Mouse (Mus musculus) heart, embryonic 15.5 days (tissue): ENCODE results near the gene Rdh7. TPM values are rescaled to one million over a fixed set of nuclear protein-coding genes. Genes with fewer than 3 reads are reported as not detected.
"Not testable (repeated sequence)": the region's sequence is repeated elsewhere in the genome, so short reads cannot be mapped to it uniquely, and the experiment has no call there.

Experiments used
- ATAC-seq: fragments of 200-750 bp; cut with Nextera tagmentation; replicated peaks from 2 replicates; pipeline ENCODE4 v1.8.0; 2017; ENCODE audit warnings: low read depth, moderate TSS enrichment; ENCODE audit not compliant: insufficient number of reproducible peaks, insufficient read depth, low FRiP score
- H3K27ac ChIP-seq: fragments of 300-500 bp; sonication (generic); 2 replicates; pipeline ENCODE4 v1.5.1; 2015; ENCODE audit warnings: mild to moderate bottlenecking, inconsistent platforms
- H3K27me3 ChIP-seq: fragments of 300-500 bp; sonication (generic); 2 replicates; pipeline ENCODE4 v1.6.1; 2015; ENCODE audit warnings: inconsistent platforms
- H3K36me3 ChIP-seq: fragments of 300-500 bp; sonication (generic); 2 replicates; pipeline ENCODE4 v1.6.1; 2015; ENCODE audit warnings: mild to moderate bottlenecking, inconsistent platforms
- H3K4me1 ChIP-seq: fragments of 300-500 bp; sonication (generic); replicated peaks from 2 replicates; pipeline ENCODE4 v1.6.1; 2015; ENCODE audit warnings: inconsistent platforms
- H3K4me2 ChIP-seq: fragments of 300-500 bp; sonication (generic); 2 replicates; pipeline ENCODE4 v1.6.1; 2015; ENCODE audit warnings: inconsistent platforms, mild to moderate bottlenecking, moderate library complexity
- H3K4me3 ChIP-seq: fragments of 300-500 bp; sonication (generic); 2 replicates; pipeline ENCODE4 v1.5.1; 2015; ENCODE audit warnings: mild to moderate bottlenecking, inconsistent platforms
- H3K9ac ChIP-seq: fragments of 300-500 bp; sonication (generic); 2 replicates; pipeline ENCODE4 v1.6.1; 2015; ENCODE audit warnings: mild to moderate bottlenecking, inconsistent platforms
- H3K9me3 ChIP-seq: fragments of 300-500 bp; sonication (generic); replicated peaks from 2 replicates; pipeline ENCODE4 v1.6.1; 2016; ENCODE audit warnings: inconsistent platforms
- WGBS: fragments of 180-500 bp; shearing (Covaris S2); methylation state at CpG from one replicate; pipeline ENCODE4 v1.1.7; 2015; ENCODE audit warnings: mixed read lengths; 5-methylcytosine and 5-hydroxymethylcytosine counted together
- polyA plus RNA-seq: library from polyadenylated mRNA; unstranded; fragments of >200 nt; fragmentation: Nextera tagmentation; extraction: Ambion mirVana; gene quantifications from 2 replicates; pipeline ENCODE4 v1.2.1, GENCODE M21; 2015

Rdh7 gene
- polyA plus RNA-seq, 1 experiment from 2014 or later = not detected

DNA sequence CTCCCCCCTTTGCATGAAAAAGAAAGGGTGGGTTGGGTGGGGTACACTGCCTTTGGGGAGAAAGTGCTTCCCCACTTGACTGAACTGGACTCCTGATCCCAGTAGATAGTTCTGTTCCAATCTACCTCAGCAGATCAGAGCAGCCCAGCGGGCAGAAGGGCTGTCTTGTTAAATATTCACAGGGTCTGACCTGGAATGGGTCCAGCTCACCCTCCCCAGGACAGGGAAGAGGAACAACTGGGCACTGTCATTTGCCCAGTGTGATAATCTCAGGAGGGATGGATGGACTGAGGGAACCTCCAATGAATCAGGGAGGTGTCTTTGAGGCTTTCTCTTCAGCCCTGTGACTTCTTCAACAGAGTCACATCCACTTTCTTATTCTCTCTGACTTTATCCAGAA is 40.5 kb downstream of the Rdh7 start:
- Histone ChIP-seq H3K36me3 (no peaks in the 10 kb centered on the region), H3K27me3 (no peaks in the 10 kb centered on the region), H3K4me3 (no peak overlapping the region), H3K27ac (no peak overlapping the region), H3K4me1 (no peaks in the 10 kb centered on the region), H3K4me2 (no peak overlapping the region), H3K9ac (no peak overlapping the region), H3K9me3 (no peaks in the 10 kb centered on the region)
- ATAC-seq = no peak
- WGBS = 77% methylated on average over 1 of the region's 1 CpGs

- ATAC-seq, H3K36me3 ChIP-seq, H3K9me3 ChIP-seq, H3K27me3 ChIP-seq, H3K4me3 ChIP-seq, H3K4me1 ChIP-seq, H3K9ac ChIP-seq, H3K4me2 ChIP-seq, H3K27ac ChIP-seq: not testable (repeated sequence)
- 91% methylated on average over 5 of the region's 5 CpGs for WGBS
These were observed 42.7 kb downstream of the Rdh7 start for GRCm38 (mm10) chr10:127845945-127846344.

DNA sequence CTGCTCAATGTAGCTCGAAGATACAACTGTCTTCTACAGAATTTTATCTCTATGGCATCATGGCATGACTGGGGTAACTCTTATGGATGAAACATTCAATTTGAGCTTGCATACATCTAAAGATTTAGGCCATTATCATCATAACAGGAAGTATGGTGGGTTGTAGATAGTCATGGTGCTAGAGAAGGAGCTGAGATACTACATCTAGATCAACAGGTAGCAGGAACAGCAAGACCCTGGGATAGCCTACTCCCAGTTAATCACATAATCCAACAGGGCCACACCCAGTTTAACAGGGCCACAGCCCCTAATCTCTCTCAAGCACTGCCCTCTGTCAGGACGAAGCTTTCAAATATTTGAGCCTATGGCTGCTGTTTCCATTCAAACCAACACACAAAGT is 47.8 kb downstream of the Rdh7 start:
- ATAC-seq = no peak
- Histone ChIP-seq H3K9ac (no peak overlapping the region), H3K4me2 (no peak overlapping the region), H3K27ac (no peak overlapping the region), H3K4me1 (no peaks in the 10 kb centered on the region), H3K9me3 (no peaks in the 10 kb centered on the region), H3K4me3 (no peak overlapping the region), H3K36me3 (no peaks in the 10 kb centered on the region), H3K27me3 (no peaks in the 10 kb centered on the region)
- WGBS = 69% methylated on average over 2 of the region's 2 CpGs

- H3K27me3 ChIP-seq = no peaks in the 10 kb centered on the region
- no peaks in the 10 kb centered on the region for H3K9me3 ChIP-seq
- H3K9ac ChIP-seq = no peak overlapping the region
- no peaks in the 10 kb centered on the region for H3K4me1 ChIP-seq
- no peak for ATAC-seq
- no peak overlapping the region for H3K27ac ChIP-seq
- no peak overlapping the region for H3K4me3 ChIP-seq
- WGBS = 78% methylated on average over 2 of the region's 2 CpGs
- no peaks in the 10 kb centered on the region for H3K36me3 ChIP-seq
- no peak overlapping the region for H3K4me2 ChIP-seq
These were observed 50.1 kb downstream of the Rdh7 start for GRCm38 (mm10) chr10:127838539-127838938.

DNA sequence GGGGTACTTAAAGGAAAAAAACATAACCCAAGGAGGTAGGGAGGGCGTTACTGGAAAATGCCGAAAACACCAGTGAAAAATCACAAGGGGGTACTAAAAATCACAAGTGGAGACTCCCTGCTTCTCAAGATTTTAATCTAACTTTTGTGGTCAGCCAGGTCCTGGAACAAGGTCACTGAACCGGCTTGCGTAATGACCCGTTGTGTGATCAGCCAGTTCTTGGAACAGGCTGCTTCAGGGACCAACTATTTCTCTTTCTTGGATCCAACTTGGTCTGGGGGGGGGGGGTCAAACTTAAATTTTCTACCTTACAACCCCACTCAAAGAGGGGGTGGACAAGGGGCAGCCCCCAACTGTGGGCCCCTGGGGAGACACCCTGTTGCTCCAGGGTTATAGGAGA is 50.8 kb downstream of the Rdh7 start:
- not testable (repeated sequence) for H3K4me3 ChIP-seq, H3K9ac ChIP-seq, H3K27ac ChIP-seq, H3K9me3 ChIP-seq, ATAC-seq, H3K36me3 ChIP-seq, H3K4me1 ChIP-seq, H3K4me2 ChIP-seq, H3K27me3 ChIP-seq
- WGBS = 87% methylated on average over 5 of the region's 5 CpGs

DNA sequence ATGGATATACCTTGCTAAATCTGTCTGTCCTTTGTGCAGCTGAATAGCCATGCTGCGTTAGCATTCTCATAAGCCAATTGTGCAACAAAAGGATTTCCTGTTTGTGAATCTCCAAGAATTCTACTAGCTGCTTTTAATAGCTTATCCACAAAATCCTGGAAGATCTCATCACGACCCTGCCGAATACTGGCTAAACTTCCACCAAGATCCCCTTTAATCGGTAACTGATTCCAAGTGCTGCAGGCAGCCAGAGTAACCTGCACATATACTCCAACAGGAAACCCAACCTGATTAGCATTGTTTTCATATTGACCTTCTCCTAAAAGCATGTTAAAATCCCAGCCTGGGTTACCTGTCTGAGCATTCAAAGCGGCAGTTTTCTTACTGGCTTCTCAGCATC is 53.3 kb downstream of the Rdh7 start:
- ATAC-seq = no peak

DNA sequence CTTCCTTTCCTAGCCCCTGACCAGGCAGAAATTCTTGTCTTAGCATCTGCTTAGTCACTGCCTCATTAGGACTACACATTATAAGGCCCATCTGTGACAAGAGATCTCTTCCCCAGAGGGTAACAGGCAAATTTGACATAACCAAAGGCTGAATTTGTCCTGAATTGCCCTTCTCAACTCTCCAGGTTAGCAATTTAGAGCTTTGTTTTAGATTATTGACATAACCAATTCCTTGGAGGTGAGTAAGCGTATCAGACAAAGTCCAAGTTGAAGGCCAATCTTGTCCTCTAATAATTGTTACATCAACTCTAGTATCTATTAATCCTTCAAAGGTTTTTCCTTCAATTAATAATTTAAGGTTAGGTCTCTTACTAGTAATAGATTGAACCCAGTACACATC is 54.4 kb downstream of the Rdh7 start:
- 90% methylated on average over 1 of the region's 1 CpGs for WGBS
- H3K9me3 ChIP-seq, H3K4me2 ChIP-seq, H3K4me3 ChIP-seq, H3K9ac ChIP-seq, H3K36me3 ChIP-seq, H3K4me1 ChIP-seq, H3K27me3 ChIP-seq, ATAC-seq, H3K27ac ChIP-seq: not testable (repeated sequence)

More for the DNA sequence above, 53.3 kb downstream of the Rdh7 start:
- Histone ChIP-seq H3K4me2 (no peak overlapping the region), H3K4me3 (no peak overlapping the region), H3K36me3 (no peaks in the 10 kb centered on the region), H3K27ac (no peak overlapping the region), H3K4me1 (no peaks in the 10 kb centered on the region), H3K9me3 (no peaks in the 10 kb centered on the region), H3K9ac (no peak overlapping the region), H3K27me3 (no peaks in the 10 kb centered on the region)
- WGBS = 64% methylated on average over 5 of the region's 5 CpGs

Other genes starting within 250 kb of the Rdh7 start
- 26.2 and 33.5 TPM in 2 replicates for gene Stat6, start 245.8 kb downstream of the Rdh7 start, polyA plus RNA-seq
- 7.8 and 8.9 TPM in 2 replicates for gene Nemp1, start 221.9 kb downstream of the Rdh7 start, polyA plus RNA-seq
- gene Nab2, start 220.2 kb downstream of the Rdh7 start, polyA plus RNA-seq = 10.9 and 14.9 TPM in 2 replicates
- 0.25 and 0.29 TPM in 2 replicates for gene Myo1a, start 183.6 kb downstream of the Rdh7 start, polyA plus RNA-seq
- 0.43 and 0.64 TPM in 2 replicates for gene Tac2, start 164.3 kb downstream of the Rdh7 start, polyA plus RNA-seq
- 1.6 TPM in 2 replicates for gene Zbtb39, start 149.3 kb downstream of the Rdh7 start, polyA plus RNA-seq
- gene Gpr182, start 137.1 kb downstream of the Rdh7 start, polyA plus RNA-seq = 14.1 and 16.3 TPM in 2 replicates
- 0.03 and 0.05 TPM in 2 replicates for gene Rdh1, start 129.1 kb downstream of the Rdh7 start, polyA plus RNA-seq
- gene Rdh16f1, start 129.0 kb downstream of the Rdh7 start, polyA plus RNA-seq = 0.10 TPM in 1 of 2 replicates, not detected in the other
- gene Rdh9, start 112.4 kb downstream of the Rdh7 start, polyA plus RNA-seq = 0.11 TPM in 1 of 2 replicates, not detected in the other
- not detected in 2 replicates for gene Rdh16, start 87.7 kb downstream of the Rdh7 start, polyA plus RNA-seq
- gene Rdh19, start 38.9 kb downstream of the Rdh7 start, polyA plus RNA-seq = not detected in 2 replicates
- not detected in 2 replicates for gene Rdh16f2, start 22.3 kb downstream of the Rdh7 start, polyA plus RNA-seq
- not detected in 2 replicates for gene Sdr9c7, start 9.7 kb upstream of the Rdh7 start, polyA plus RNA-seq
- gene Hsd17b6, start 118.8 kb upstream of the Rdh7 start, polyA plus RNA-seq = not detected in 2 replicates
- gene Prim1, start 126.4 kb upstream of the Rdh7 start, polyA plus RNA-seq = 41.5 and 50.3 TPM in 2 replicates
- gene Naca, start 146.8 kb upstream of the Rdh7 start, polyA plus RNA-seq = 429 and 467 TPM in 2 replicates
- 268 and 292 TPM in 2 replicates for gene Ptges3, start 170.1 kb upstream of the Rdh7 start, polyA plus RNA-seq
- 5,437 and 6,121 TPM in 2 replicates for gene Atp5b, start 194.5 kb upstream of the Rdh7 start, polyA plus RNA-seq
- gene Baz2a, start 202.8 kb upstream of the Rdh7 start, polyA plus RNA-seq = 7.5 and 10.1 TPM in 2 replicates